Mouse (Mus musculus) thymus, adult 2 months (tissue): ENCODE measurements at regions not wholly inside any gene's neighbourhood (a gene's known extent, or its start where the extent isn't known, plus 50 kb on each side); places are given as distances from the start of the nearest gene placed in this dataset.

Experiments used
- DNase-seq: peaks from one replicate; pipeline ENCODE4 v3.0.0; 2021
- H3K27ac ChIP-seq: fragments of 200-500 bp; 2 replicates; pipeline ENCODE4 v1.5.1; 2012; ENCODE audit warnings: low read length, control low read depth; ENCODE audit not compliant: control insufficient read depth, insufficient read depth
- H3K27me3 ChIP-seq: fragments of 200-500 bp; 2 replicates; pipeline ENCODE4 v1.6.1; 2012; ENCODE audit warnings: mild to moderate bottlenecking, low read length, moderate library complexity, mixed read lengths; ENCODE audit not compliant: control insufficient read depth, insufficient read depth
- H3K36me3 ChIP-seq: fragments of 200-500 bp; 2 replicates; pipeline ENCODE4 v1.6.1; 2012; ENCODE audit warnings: mild to moderate bottlenecking, low read length, moderate library complexity; ENCODE audit not compliant: control insufficient read depth, insufficient read depth
- H3K4me1 ChIP-seq: fragments of 200-500 bp; replicated peaks from 2 replicates; pipeline ENCODE4 v1.6.1; 2012; ENCODE audit warnings: low read length; ENCODE audit not compliant: control insufficient read depth, insufficient read depth
- H3K4me3 ChIP-seq: fragments of 200-500 bp; 2 replicates; pipeline ENCODE4 v1.5.1; 2012; ENCODE audit warnings: mild to moderate bottlenecking, low read length, control low read depth, moderate library complexity; ENCODE audit not compliant: control insufficient read depth, insufficient read depth
- CTCF ChIP-seq: fragments of 200-500 bp; IDR thresholded peaks from 2 replicates; pipeline ENCODE4 v1.5.1; 2012; ENCODE audit warnings: mild to moderate bottlenecking, control low read depth, low read length, moderate library complexity, borderline replicate concordance; ENCODE audit not compliant: control insufficient read depth, poor library complexity, insufficient read depth; ENCODE audit errors: extremely low read depth
- POLR2A ChIP-seq: fragments of 200-500 bp; IDR thresholded peaks from 2 replicates; pipeline ENCODE4 v1.6.1; 2012; ENCODE audit warnings: mild to moderate bottlenecking, low read length, control low read depth, moderate library complexity; ENCODE audit not compliant: control insufficient read depth, poor library complexity, insufficient read depth; ENCODE audit errors: extremely low read depth
- WGBS: fragments of 180-500 bp; shearing (Covaris S2); methylation state at CpG from one replicate; pipeline ENCODE4 v1.1.7; 2018; 5-methylcytosine and 5-hydroxymethylcytosine counted together

DNA sequence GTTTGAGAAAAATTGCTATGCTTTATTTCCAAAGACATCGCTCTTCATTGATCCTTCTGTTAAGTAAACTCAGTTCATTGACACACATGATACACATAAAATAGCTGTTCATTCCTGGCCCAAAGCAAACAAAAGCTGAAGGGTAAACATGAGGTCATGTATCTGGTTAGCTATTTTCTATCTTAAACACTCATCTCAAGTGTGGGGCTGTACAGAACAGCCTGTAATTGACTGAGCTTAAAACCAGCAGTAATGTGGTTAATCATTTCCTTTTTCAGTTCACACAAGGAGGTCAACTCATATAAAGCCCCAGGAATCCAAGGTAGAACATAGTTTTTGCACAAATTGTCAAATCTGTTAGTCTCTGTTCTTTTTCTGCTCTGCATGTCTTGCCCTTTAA is 94.5 kb downstream of the Cldn17 start:
- TF ChIP-seq CTCF: no peak
- TF ChIP-seq POLR2A: no peak
- H3K36me3 ChIP-seq: no peaks in the 10 kb centered on the region
- DNase-seq: no peak
- 98% methylated on average over 1 of the region's 1 CpGs for WGBS
- no peak overlapping the region for H3K27ac ChIP-seq
- no peaks in the 10 kb centered on the region for H3K27me3 ChIP-seq
- no peak overlapping the region for H3K4me3 ChIP-seq
- no peaks in the 10 kb centered on the region for H3K4me1 ChIP-seq

DNA sequence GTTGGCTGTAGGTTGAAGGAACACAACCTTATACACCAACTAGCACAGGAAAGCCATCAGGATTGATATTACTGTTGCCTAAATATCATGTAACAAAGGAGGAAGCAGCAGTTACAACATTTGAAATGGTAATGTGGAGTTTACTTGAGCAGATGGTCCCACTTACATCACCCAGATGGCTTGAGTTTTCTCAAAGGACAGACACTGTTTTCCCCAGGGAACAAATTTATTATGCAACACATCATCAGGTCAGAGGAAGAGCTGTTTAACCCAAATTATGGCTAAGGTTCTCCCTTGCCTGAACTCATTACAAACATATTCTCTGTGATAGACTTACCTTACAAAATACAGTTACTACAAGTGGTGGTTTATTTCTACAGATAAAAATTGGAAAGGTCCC is 98.6 kb downstream of the Cldn17 start:
- Histone ChIP-seq H3K4me3 (no peak overlapping the region), H3K27ac (no peak overlapping the region), H3K4me1 (no peaks in the 10 kb centered on the region), H3K27me3 (no peaks in the 10 kb centered on the region), H3K36me3 (no peaks in the 10 kb centered on the region)
- DNase-seq: no peak
- TF ChIP-seq POLR2A (no peak), CTCF (no peak)

DNA sequence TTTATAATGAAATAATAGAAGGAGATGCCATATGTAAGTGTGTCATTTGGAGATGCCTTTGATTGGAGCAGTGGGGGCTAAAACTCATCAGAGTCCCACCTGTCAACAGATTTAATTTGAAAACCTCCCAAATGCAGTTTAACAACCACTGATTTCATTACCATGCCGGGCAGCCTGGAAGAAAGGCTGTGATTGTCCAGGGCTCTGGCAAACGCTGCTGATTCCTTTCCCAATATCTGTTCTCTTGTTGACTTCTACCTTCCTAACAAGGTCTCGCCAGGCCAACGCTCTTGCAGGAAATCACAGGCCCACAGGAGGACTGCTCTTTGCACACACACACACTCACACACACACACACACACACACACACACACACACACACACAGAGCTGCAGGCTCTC is 102.4 kb downstream of the Cldn17 start:
- WGBS: 84% methylated on average over 4 of the region's 4 CpGs
- Histone ChIP-seq H3K4me3 (no peak overlapping the region), H3K27ac (no peak overlapping the region), H3K36me3 (no peaks in the 10 kb centered on the region), H3K4me1 (no peaks in the 10 kb centered on the region), H3K27me3 (no peaks in the 10 kb centered on the region)
- no peak for DNase-seq
- no peak for TF ChIP-seq POLR2A
- no peak for TF ChIP-seq CTCF

DNA sequence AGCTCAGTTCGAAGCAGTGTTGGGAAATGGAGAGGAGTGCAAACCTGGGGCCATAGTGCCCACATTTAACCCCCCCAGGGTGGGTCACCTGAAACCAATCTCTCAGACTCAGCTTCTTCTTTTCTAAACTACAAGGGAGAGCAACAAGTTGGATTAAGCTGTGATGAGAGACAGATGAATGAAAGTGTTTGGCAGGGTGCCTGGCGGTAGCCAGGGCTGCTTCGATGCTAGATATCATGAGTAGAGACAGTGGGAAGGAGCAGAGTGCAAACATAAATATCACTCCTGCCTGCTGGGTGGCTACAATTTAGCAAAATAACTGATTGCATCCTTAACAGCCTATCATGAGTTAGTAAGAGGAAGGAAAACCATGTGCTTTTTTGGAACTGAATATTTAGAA is 106.9 kb downstream of the Cldn17 start:
- TF ChIP-seq CTCF (no peak), POLR2A (no peak)
- Histone ChIP-seq H3K4me3 (no peak overlapping the region), H3K4me1 (no peaks in the 10 kb centered on the region), H3K27me3 (no peaks in the 10 kb centered on the region), H3K27ac (no peak overlapping the region), H3K36me3 (no peaks in the 10 kb centered on the region)
- no peak for DNase-seq
- 91% methylated on average over 3 of the region's 3 CpGs for WGBS

DNA sequence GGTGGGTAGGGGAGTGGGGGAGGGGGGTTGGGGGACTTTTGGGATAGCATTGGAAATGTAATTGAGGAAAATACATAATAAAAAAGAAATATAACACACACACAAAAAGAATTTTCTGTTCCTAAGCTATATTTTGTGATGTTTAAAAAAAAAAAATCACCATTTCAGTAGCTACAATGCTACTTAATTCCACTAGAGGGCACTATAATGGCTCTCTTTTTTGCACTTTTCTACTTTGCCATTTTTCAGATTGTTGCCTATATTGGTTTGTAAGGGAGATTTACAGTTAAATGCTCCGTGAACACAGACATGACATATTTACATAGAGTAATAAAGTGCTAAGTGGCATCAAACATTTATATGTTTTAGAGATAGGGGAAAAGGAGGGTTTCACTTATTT is 102.7 kb upstream of the Grik1 start:
- Histone ChIP-seq H3K36me3 (no peaks in the 10 kb centered on the region), H3K4me3 (no peak overlapping the region), H3K4me1 (no peaks in the 10 kb centered on the region), H3K27ac (no peak overlapping the region), H3K27me3 (no peaks in the 10 kb centered on the region)
- TF ChIP-seq CTCF (no peak), POLR2A (no peak)
- no peak for DNase-seq
- WGBS: 41% methylated on average over 1 of the region's 1 CpGs

DNA sequence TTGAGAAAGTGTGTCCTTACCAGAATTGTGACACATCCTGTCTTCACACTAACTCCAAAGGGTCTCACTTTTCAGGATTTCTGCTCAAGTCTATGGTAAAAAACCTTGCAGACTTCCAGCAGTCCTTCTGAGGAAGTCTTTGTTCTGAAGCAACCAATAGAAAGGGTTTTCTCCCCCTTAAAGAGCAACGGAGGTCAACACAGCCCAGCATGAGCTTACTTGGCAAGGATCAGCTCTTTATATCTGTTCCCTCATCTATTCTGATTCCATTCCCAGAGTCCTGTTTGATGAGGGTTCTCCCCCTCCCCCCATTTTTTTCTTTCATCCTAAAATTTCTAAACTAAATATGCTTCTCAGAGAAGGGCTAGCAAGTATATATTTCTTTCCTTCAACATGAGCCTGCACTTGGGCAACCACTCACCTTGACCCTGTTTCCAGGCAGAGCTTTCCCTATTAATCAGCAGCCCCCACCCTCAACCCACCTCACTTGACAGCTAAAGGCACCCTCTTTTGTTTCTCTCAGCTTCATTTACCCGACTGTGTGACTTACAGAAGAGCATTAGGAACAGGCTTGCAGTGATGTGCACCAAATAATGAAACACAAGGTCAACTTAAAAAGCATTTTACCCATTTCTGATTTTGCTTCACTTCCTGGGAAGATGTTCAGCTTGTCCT is 91.7 kb upstream of the Grik1 start:
- TF ChIP-seq POLR2A: no peak
- H3K4me1 ChIP-seq: no peaks in the 10 kb centered on the region
- no peaks in the 10 kb centered on the region for H3K36me3 ChIP-seq
- WGBS: 28% methylated on average over 2 of the region's 2 CpGs
- H3K27ac ChIP-seq: no peak overlapping the region
- no peaks in the 10 kb centered on the region for H3K27me3 ChIP-seq
- H3K4me3 ChIP-seq: no peak overlapping the region
- DNase-seq: no peak

DNA sequence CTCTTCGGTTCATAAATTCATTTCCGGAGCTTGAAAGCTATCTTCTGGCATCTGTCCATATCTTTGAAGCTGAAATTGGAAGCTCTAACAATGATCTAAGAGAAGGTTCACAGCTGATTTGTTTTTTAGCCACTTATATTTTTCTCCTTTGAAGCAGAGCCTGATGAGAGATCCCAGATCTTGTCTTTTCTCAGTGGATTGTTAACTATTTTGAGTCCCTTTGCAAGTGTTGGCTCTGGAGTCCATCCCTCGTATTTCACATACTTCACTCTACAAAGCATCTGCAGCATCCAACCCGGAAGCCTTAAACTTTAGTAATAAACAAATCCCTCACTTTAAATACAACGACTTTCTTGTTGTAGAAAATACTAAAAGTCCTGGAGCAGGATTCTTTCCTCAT is 85.6 kb upstream of the Grik1 start:
- TF ChIP-seq POLR2A (no peak), CTCF (no peak)

More for the DNA sequence above, 85.6 kb upstream of the Grik1 start:
- DNase-seq: no peak
- no peaks in the 10 kb centered on the region for H3K36me3 ChIP-seq
- H3K4me1 ChIP-seq: no peaks in the 10 kb centered on the region
- WGBS: 83% methylated on average over 5 of the region's 5 CpGs
- no peak overlapping the region for H3K27ac ChIP-seq
- no peak overlapping the region for H3K4me3 ChIP-seq
- no peaks in the 10 kb centered on the region for H3K27me3 ChIP-seq
